Mouse (Mus musculus) olfactory bulb, adult 2 months (tissue): ENCODE results near the gene Ropn1.

Experiments
- CTCF ChIP-seq: fragments of 200-500 bp; IDR thresholded peaks from 2 replicates; pipeline ENCODE4 v1.5.1; 2012; ENCODE audit warnings: low read depth, mild to moderate bottlenecking, low read length, moderate library complexity; ENCODE audit not compliant: insufficient read depth
- POLR2A ChIP-seq: fragments of 200-500 bp; IDR thresholded peaks from 2 replicates; pipeline ENCODE4 v1.6.1; 2012; ENCODE audit warnings: mild to moderate bottlenecking, low read depth, low read length, moderate library complexity; ENCODE audit not compliant: insufficient read depth

DNA sequence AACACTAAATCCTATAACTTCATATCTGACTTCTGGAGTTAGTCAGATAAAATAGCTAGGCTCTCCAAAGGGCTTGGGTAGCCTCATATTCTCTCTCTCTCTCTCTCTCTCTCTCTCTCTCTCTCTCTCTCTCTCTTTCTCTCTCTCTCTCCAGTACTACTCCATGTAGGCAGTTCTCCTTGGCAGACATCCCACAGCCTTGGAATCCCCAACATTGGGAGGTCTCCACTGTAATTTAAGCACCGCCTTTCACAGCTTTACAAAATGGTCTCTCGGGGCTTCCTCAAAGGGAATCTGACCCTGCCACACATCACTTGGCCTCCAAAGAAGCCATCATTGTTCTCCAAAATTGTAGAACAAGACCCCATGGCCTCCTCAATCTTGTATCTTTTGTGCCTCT, 22.1 kb upstream of the Ropn1 start:
- TF ChIP-seq CTCF (no peak), POLR2A (no peak)
